Mouse (Mus musculus) kidney, postnatal 36 days (tissue): ENCODE results near the gene Meis2.
A peak's percentile ranks its signal among the peaks of the same experiment; 100 is the strongest.

ENCODE experiments used
- DNase-seq, 2 experiments: peaks; one replicate each; pipeline ENCODE4 v3.0.0; 2021 to 2022; ENCODE audit warnings: mixed read lengths in 2 of 2

Meis2 gene

GRCm38 (mm10) chr2:115938926-115939563 is 126.6 kb downstream of the Meis2 start:
- peak; percentile 30 to 60 for DNase-seq

- peak; percentile 16 to 31 for DNase-seq
Observed at GRCm38 (mm10) chr2:115938296-115938695, 127.3 kb downstream of the Meis2 start.

- no peak for DNase-seq
Observed at GRCm38 (mm10) chr2:115937896-115938295, 127.7 kb downstream of the Meis2 start.

- DNase-seq = peak; percentile 17 to 24
Observed at GRCm38 (mm10) chr2:115936786-115937185, 128.9 kb downstream of the Meis2 start.

- DNase-seq = no peak
Observed at GRCm38 (mm10) chr2:115934299-115934698, 131.3 kb downstream of the Meis2 start.

GRCm38 (mm10) chr2:115933259-115933658 is 132.4 kb downstream of the Meis2 start:
- DNase-seq = no peak

GRCm38 (mm10) chr2:115925744-115926143 is 139.9 kb downstream of the Meis2 start:
- no peak for DNase-seq

- no peak for DNase-seq
Observed at GRCm38 (mm10) chr2:115924472-115924871, 141.2 kb downstream of the Meis2 start.

GRCm38 (mm10) chr2:115923247-115923646 is 142.4 kb downstream of the Meis2 start:
- DNase-seq = no peak

GRCm38 (mm10) chr2:115921687-115922086 is 144.0 kb downstream of the Meis2 start:
- DNase-seq = no peak

GRCm38 (mm10) chr2:115920336-115920951 is 145.2 kb downstream of the Meis2 start:
- no peak for DNase-seq

- no peak for DNase-seq
Observed at GRCm38 (mm10) chr2:115919141-115920071, 146.2 kb downstream of the Meis2 start.

- DNase-seq = no peak
Observed at GRCm38 (mm10) chr2:115918561-115918960, 147.1 kb downstream of the Meis2 start.

- DNase-seq = no peak
Observed at GRCm38 (mm10) chr2:115914539-115914938, 151.1 kb downstream of the Meis2 start.

GRCm38 (mm10) chr2:115912948-115913529 is 152.6 kb downstream of the Meis2 start:
- DNase-seq = no peak

GRCm38 (mm10) chr2:115911913-115912642 is 153.6 kb downstream of the Meis2 start:
- DNase-seq = no peak

- DNase-seq = no peak
Observed at GRCm38 (mm10) chr2:115910217-115910616, 155.4 kb downstream of the Meis2 start.

- DNase-seq = no peak
Observed at GRCm38 (mm10) chr2:115901007-115901406, 164.6 kb downstream of the Meis2 start.

- DNase-seq = no peak
Observed at GRCm38 (mm10) chr2:115897559-115897958, 168.1 kb downstream of the Meis2 start.

GRCm38 (mm10) chr2:115897001-115897400 is 168.6 kb downstream of the Meis2 start:
- no peak for DNase-seq

GRCm38 (mm10) chr2:115895717-115896116 is 169.9 kb downstream of the Meis2 start:
- peak; percentile 20 to 43 for DNase-seq

GRCm38 (mm10) chr2:115895256-115895655 is 170.4 kb downstream of the Meis2 start:
- no peak for DNase-seq
